Mouse (Mus musculus) thymus, postnatal 10 days (tissue): ENCODE measurements around the gene Rabggtb.
"Not testable (repeated sequence)": the region's sequence is repeated elsewhere in the genome, so short reads cannot be mapped to it uniquely, and the experiment has no call there.

Experiments
- DNase-seq, 2 experiments: peaks; one replicate each; pipeline ENCODE4 v3.0.0; 2021; ENCODE audit warnings: low spot score in 2 of 2

Gene Rabggtb

GRCm38 (mm10) chr3:153867149-153868136 lies 45.4 kb downstream of the Rabggtb start:
- DNase-seq, result no peak

DNA sequence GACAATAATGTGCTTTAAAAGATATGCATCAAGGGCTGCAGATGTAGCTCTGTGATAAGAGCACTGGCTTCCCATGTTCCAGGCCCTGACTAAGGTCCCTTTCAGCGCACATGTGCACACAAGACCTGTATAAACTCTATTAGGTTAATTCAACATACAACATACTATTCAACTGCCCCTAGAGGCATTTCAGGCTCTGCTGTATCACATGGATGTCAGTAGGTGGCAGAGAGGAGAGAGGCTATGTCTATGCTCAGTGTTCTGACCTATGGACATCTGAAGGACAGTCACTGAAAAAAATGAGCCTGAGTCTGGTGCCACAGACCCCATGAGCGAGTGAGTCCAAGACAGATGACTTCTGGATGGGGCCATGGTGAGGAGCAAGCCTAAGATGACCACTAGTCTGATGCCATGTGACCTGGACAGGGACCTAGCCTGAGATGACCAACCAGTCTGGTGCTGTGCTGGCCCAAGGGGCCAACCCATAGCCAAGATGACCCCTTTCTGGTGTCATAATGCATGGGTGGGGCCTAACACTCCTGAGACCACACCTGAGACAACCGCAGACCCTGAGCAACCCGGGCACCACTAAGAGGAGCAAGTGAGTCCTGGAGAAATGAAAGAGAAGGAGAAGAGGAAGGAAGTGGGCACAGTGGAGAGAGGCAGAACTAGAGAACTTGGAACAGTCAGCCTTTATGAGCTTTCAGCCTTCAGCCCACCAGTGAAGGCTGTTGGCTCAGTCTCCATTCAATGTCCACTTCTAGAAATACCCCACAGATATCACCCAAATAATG lies 48.0 kb downstream of the Rabggtb start:
- DNase-seq, result no peak

DNA sequence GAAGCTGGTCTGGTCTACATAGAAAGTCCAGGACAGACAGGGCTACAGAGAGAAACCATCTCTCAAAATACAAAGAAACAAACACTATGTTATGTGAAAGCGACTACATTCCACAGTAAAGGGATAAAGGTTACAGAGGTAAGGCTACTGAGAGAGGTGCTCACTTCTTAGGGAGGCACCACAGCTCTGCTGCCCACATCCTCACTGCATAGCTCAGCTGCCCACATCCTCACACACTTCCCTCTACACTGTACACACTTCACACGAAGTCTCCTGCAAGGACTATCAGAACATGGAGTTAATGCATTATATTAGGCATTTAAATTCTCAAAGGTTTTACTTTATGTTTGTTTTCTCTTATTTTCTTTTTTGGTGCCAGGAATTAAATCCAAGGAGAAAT lies 49.0 kb downstream of the Rabggtb start:
- DNase-seq, result no peak

- not testable (repeated sequence) for DNase-seq
These were observed 52.4 kb downstream of the Rabggtb start for GRCm38 (mm10) chr3:153860392-153860791.

- no peak for DNase-seq
These were observed 54.3 kb downstream of the Rabggtb start for GRCm38 (mm10) chr3:153858350-153859001.
